Mouse (Mus musculus) embryonic facial prominence, embryonic 15.5 days (tissue): ENCODE measurements around the gene Rasa4. TPM values are rescaled to one million over a fixed set of nuclear protein-coding genes. Genes with fewer than 3 reads are reported as not detected.
"Not testable (repeated sequence)": the region's sequence is repeated elsewhere in the genome, so short reads cannot be mapped to it uniquely, and the experiment has no call there.

Experiments
- ATAC-seq: fragments of 200-750 bp; cut with Nextera tagmentation; 2 replicates; pipeline ENCODE4 v1.8.0; 2017; ENCODE audit warnings: low read depth, moderate TSS enrichment; ENCODE audit not compliant: insufficient number of reproducible peaks, low FRiP score, low TSS enrichment
- H3K27ac ChIP-seq: fragments of 300-500 bp; sonication (generic); replicated peaks from 2 replicates; pipeline ENCODE4 v1.5.1; 2015; ENCODE audit warnings: mild to moderate bottlenecking, inconsistent platforms
- H3K27me3 ChIP-seq: fragments of 300-500 bp; sonication (generic); 2 replicates; pipeline ENCODE4 v1.6.1; 2015; ENCODE audit warnings: inconsistent platforms
- H3K36me3 ChIP-seq: fragments of 300-500 bp; sonication (generic); 2 replicates; pipeline ENCODE4 v1.6.1; 2015; ENCODE audit warnings: mild to moderate bottlenecking, inconsistent platforms
- H3K4me1 ChIP-seq: fragments of 300-500 bp; sonication (generic); 2 replicates; pipeline ENCODE4 v1.6.1; 2015; ENCODE audit warnings: inconsistent platforms
- H3K4me2 ChIP-seq: fragments of 300-500 bp; sonication (generic); replicated peaks from 2 replicates; pipeline ENCODE4 v1.6.1; 2015; ENCODE audit warnings: mild to moderate bottlenecking, inconsistent platforms
- H3K4me3 ChIP-seq: fragments of 300-500 bp; sonication (generic); replicated peaks from 2 replicates; pipeline ENCODE4 v1.5.1; 2015; ENCODE audit warnings: mild to moderate bottlenecking, inconsistent platforms
- H3K9ac ChIP-seq: fragments of 300-500 bp; sonication (generic); 2 replicates; pipeline ENCODE4 v1.6.1; 2015; ENCODE audit warnings: inconsistent platforms
- H3K9me3 ChIP-seq: fragments of 300-500 bp; sonication (generic); replicated peaks from 2 replicates; pipeline ENCODE4 v1.6.1; 2016; ENCODE audit warnings: inconsistent platforms
- WGBS: fragments of 180-500 bp; shearing (Covaris S2); methylation state at CpG from one replicate; pipeline ENCODE4 v1.1.7; 2015; 5-methylcytosine and 5-hydroxymethylcytosine counted together
- polyA plus RNA-seq: library from polyadenylated mRNA; unstranded; fragments of >200 nt; fragmentation: Nextera tagmentation; extraction: Ambion mirVana; gene quantifications from 2 replicates; pipeline ENCODE4 v1.2.1, GENCODE M21; 2015

Rasa4 gene
- polyA plus RNA-seq, 1 experiment from 2014 or later, result 13.4 TPM

DNA sequence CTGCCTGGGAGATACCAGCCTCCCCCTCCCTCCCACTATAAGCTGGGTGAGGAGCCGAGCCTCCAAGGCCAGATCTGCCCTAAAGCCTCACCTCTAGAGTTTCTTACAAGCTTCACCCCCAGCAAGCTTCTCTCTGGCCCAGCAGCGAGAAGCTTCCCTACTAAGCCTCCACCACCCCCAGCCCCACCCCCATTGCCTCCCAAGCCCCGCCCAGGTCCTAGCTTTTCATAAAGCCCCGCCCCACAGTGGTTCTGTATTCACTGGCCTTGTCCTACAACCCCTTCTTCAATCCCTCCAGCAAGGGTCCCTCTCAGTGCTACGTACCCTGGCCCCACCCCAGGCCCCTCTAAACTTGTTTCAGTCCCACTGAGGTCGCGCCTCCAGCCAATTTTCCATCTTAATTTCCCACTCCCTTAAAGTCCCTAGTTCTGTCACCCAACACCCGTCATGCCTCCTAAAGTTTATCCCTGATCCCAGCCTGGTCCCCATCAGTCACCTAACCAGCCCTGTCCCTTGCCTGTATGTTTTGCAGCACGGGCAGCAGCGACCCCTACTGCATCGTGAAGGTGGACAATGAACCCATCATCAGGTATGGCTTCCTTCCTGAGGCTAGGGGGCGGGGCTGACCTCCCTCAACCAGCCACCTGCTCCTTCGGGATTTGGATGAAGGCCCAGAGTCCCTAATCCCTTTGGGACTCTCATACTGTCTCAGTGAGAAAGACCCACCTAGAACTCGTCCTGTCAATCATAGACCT lies 5.3 kb downstream of the Rasa4 start:
- Histone ChIP-seq H3K9me3 (no peaks in the 10 kb centered on the region), H3K36me3 (0 out of 2 replicates have a peak, but pooled peaks cover 3% of the 10 kb centered on the region), H3K4me2 (no peak overlapping the region), H3K27ac (no peak overlapping the region), H3K9ac (no peak overlapping the region), H3K4me1 (peaks cover 16% of the 10 kb centered on the region), H3K27me3 (0 out of 2 replicates have a peak, but pooled peaks cover 6% of the 10 kb centered on the region), H3K4me3 (no peak overlapping the region)
- WGBS, result 17% methylated on average over 14 of the region's 14 CpGs
- ATAC-seq, result no peak

DNA sequence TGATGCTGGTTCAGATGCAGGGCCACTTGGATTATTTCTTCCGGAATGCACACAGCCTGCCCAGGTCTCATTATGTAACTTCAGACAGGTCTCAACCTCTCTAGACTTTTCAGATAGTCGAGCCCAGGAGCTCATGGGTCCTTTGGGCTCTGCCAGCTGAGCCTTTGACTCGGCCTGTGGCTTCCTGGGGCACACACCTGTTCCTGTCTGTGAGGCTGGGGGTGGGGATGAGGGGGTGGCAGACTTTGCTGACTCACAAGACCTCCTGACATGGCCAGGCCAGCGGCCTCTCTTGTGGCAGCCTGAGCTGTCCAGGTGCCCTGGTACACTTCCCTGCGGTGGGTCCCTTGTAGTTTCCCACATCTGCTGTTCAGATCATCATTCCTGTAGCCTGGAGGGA lies 8.2 kb downstream of the Rasa4 start:
- no peak overlapping the region for H3K4me3 ChIP-seq
- no peak for ATAC-seq
- no peak overlapping the region for H3K4me2 ChIP-seq
- H3K9me3 ChIP-seq, result no peaks in the 10 kb centered on the region
- no peak overlapping the region for H3K9ac ChIP-seq
- H3K36me3 ChIP-seq, result 0 out of 2 replicates have a peak, but pooled peaks cover 3% of the 10 kb centered on the region
- no peak overlapping the region for H3K27ac ChIP-seq
- no peaks in the 10 kb centered on the region for H3K4me1 ChIP-seq
- 52% methylated on average over 5 of the region's 5 CpGs for WGBS
- H3K27me3 ChIP-seq, result no peaks in the 10 kb centered on the region

GRCm38 (mm10) chr5:136094249-136095010 lies 10.7 kb downstream of the Rasa4 start:
- H3K4me3 ChIP-seq, result no peak overlapping the region
- no peaks in the 10 kb centered on the region for H3K4me1 ChIP-seq
- no peak overlapping the region for H3K4me2 ChIP-seq
- no peaks in the 10 kb centered on the region for H3K27me3 ChIP-seq
- peak; percentile 77 for ATAC-seq
- H3K36me3 ChIP-seq, result 0 out of 2 replicates have a peak, but pooled peaks cover 3% of the 10 kb centered on the region
- no peaks in the 10 kb centered on the region for H3K9me3 ChIP-seq
- no peak overlapping the region for H3K27ac ChIP-seq
- H3K9ac ChIP-seq, result no peak overlapping the region
- WGBS, result 45% methylated on average over 8 of the region's 8 CpGs

- H3K4me1 ChIP-seq, result no peaks in the 10 kb centered on the region
- no peak overlapping the region for H3K27ac ChIP-seq
- 0 out of 2 replicates have a peak, but pooled peaks cover 3% of the 10 kb centered on the region for H3K36me3 ChIP-seq
- no peak overlapping the region for H3K4me3 ChIP-seq
- ATAC-seq, result no peak
- no peaks in the 10 kb centered on the region for H3K27me3 ChIP-seq
- no peaks in the 10 kb centered on the region for H3K9me3 ChIP-seq
- no peak overlapping the region for H3K4me2 ChIP-seq
- 65% methylated on average over 7 of the region's 7 CpGs for WGBS
- H3K9ac ChIP-seq, result no peak overlapping the region
These were observed 11.4 kb downstream of the Rasa4 start for GRCm38 (mm10) chr5:136095089-136095488.

GRCm38 (mm10) chr5:136098536-136098935 lies 14.8 kb downstream of the Rasa4 start:
- Histone ChIP-seq H3K4me1 (peaks cover 9% of the 10 kb centered on the region), H3K9me3 (no peaks in the 10 kb centered on the region), H3K36me3 (no peaks in the 10 kb centered on the region), H3K4me3 (no peak overlapping the region), H3K4me2 (no peak overlapping the region), H3K27me3 (peaks cover 10% of the 10 kb centered on the region; the same call in 1 of the 2 replicates), H3K27ac (no peak overlapping the region), H3K9ac (no peak overlapping the region)
- WGBS, result 85% methylated on average over 10 of the region's 10 CpGs
- ATAC-seq, result no peak

DNA sequence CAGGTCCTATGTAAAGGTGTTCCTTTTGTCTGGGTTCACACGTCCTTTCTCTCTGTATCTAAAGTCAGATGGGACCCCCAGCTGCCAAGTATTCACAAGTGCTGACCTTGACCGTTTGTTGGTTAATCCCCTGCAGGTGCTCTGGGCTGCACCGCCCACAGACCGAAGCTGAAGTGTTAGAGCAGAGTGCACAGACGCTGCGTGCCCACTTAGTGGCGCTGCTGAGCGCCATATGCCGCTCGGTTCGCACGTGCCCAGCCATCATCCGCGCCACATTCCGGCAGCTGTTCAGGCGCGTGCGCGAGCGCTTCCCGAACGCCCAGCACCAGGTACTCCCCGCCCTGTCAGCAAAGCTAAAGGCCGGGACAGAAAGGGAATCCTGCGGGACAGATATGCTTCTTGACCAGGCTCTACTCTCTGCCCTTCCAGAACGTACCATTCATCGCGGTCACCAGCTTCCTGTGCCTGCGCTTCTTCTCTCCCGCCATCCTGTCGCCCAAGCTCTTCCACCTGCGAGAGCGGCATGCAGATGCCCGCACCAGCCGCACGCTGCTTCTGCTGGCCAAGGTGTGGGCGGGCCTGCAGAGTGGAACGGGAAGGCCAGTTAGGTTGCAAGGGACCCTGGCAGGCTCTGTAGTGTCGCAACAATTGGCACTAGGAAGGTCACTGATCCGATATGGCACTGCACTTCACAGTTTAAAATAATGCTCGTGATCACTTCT lies 18.5 kb downstream of the Rasa4 start:
- H3K4me1 ChIP-seq, result peaks cover 9% of the 10 kb centered on the region
- peaks cover 10% of the 10 kb centered on the region; the same call in 1 of the 2 replicates for H3K27me3 ChIP-seq
- H3K4me2 ChIP-seq, result peak overlapping the region; percentile 71
- no peak overlapping the region for H3K27ac ChIP-seq
- peak overlapping the region; percentile 34 for H3K4me3 ChIP-seq
- 6% methylated on average over 41 of the region's 41 CpGs for WGBS
- H3K9me3 ChIP-seq, result no peaks in the 10 kb centered on the region
- H3K9ac ChIP-seq, result no peak overlapping the region
- ATAC-seq, result peak; percentile 71
- no peaks in the 10 kb centered on the region; the same call in 1 of the 2 replicates for H3K36me3 ChIP-seq

DNA sequence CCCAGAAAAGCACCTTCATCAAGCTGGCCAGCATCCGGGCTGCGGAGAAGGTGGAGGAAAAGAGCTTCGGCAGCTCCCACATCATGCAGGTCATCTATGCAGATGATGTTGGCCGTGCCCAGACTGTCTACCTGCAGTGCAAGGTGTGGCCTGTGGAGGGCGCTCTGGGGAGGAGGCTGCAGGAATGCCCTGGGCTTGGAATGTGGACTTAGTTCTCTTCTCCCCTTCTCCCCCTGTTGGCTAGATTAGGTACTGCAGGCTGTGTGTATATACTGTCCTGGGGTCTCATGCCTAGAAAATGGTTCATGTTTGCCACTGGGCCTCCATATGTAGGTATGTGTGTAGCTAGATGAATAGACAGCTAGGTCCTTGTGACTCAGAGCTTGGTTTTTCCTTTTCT lies 20.8 kb downstream of the Rasa4 start:
- Histone ChIP-seq H3K27ac (no peak overlapping the region), H3K4me3 (no peak overlapping the region), H3K4me1 (peaks cover 9% of the 10 kb centered on the region), H3K36me3 (no peaks in the 10 kb centered on the region; the same call in 1 of the 2 replicates), H3K4me2 (no peak overlapping the region), H3K9me3 (no peaks in the 10 kb centered on the region), H3K27me3 (peaks cover 10% of the 10 kb centered on the region; the same call in 1 of the 2 replicates), H3K9ac (no peak overlapping the region)
- 79% methylated on average over 5 of the region's 5 CpGs for WGBS
- no peak for ATAC-seq

- WGBS, result 45% methylated on average over 2 of the region's 2 CpGs
- no peaks in the 10 kb centered on the region; the same call in 1 of the 2 replicates for H3K36me3 ChIP-seq
- ATAC-seq, result no peak
- no peaks in the 10 kb centered on the region for H3K9me3 ChIP-seq
- H3K27ac ChIP-seq, result no peak overlapping the region
- H3K4me1 ChIP-seq, result no peaks in the 10 kb centered on the region
- H3K27me3 ChIP-seq, result no peaks in the 10 kb centered on the region
- no peak overlapping the region for H3K9ac ChIP-seq
- no peak overlapping the region for H3K4me2 ChIP-seq
- no peak overlapping the region for H3K4me3 ChIP-seq
These were observed 24.8 kb downstream of the Rasa4 start for GRCm38 (mm10) chr5:136108486-136108885.

DNA sequence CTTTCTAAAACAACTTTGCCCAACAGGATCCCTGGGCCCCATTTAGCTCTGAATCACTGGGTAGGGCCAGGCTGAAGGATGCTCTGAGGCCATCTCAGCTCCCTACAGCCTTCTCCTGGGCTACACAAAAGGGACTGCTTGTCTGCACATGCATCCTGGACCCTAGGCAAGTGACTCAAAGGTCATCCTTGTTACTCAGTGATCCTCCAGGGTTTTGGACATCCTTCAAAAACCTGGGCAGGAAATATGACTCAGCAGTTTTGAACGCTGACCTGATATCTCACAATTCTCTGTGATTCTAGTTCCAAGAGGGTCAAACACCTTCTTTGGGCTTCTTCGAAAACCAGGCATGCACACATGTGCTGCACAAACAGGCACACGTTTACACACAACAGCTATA lies 25.3 kb downstream of the Rasa4 start:
- no peak for ATAC-seq
- no peak overlapping the region for H3K9ac ChIP-seq
- no peak overlapping the region for H3K4me3 ChIP-seq
- 70% methylated on average over 3 of the region's 3 CpGs for WGBS
- no peaks in the 10 kb centered on the region; the same call in 1 of the 2 replicates for H3K36me3 ChIP-seq
- H3K4me2 ChIP-seq, result no peak overlapping the region
- H3K9me3 ChIP-seq, result no peaks in the 10 kb centered on the region
- H3K4me1 ChIP-seq, result no peaks in the 10 kb centered on the region
- H3K27me3 ChIP-seq, result no peaks in the 10 kb centered on the region
- no peak overlapping the region for H3K27ac ChIP-seq

- not testable (repeated sequence) for H3K4me3 ChIP-seq, H3K9ac ChIP-seq, H3K9me3 ChIP-seq, H3K4me2 ChIP-seq, H3K36me3 ChIP-seq, H3K27ac ChIP-seq, ATAC-seq, H3K27me3 ChIP-seq
- 40% methylated on average over 4 of the region's 4 CpGs for WGBS
- peaks cover 22% of the 10 kb centered on the region for H3K4me1 ChIP-seq
These were observed 29.8 kb downstream of the Rasa4 start for GRCm38 (mm10) chr5:136113546-136113945.
